Mouse (Mus musculus) cerebellum, adult 11-12 months (tissue): ENCODE data around the gene Tssk6.
"Not testable (repeated sequence)": the region's sequence is repeated elsewhere in the genome, so short reads cannot be mapped to it uniquely, and the experiment has no call there.

ENCODE experiments used
- DNase-seq: peaks from one replicate; pipeline ENCODE4 v3.0.0; 2022

Tssk6 gene

GRCm38 (mm10) chr8:69919876-69920662, 18.1 kb downstream of the Tssk6 start:
- DNase-seq: no peak

- no peak for DNase-seq
Measured at GRCm38 (mm10) chr8:69921141-69921540, 19.2 kb downstream of the Tssk6 start.

- DNase-seq: no peak
Measured at GRCm38 (mm10) chr8:69923986-69924385, 22.0 kb downstream of the Tssk6 start.

- no peak for DNase-seq
Measured at GRCm38 (mm10) chr8:69926901-69927300, 24.9 kb downstream of the Tssk6 start.

- DNase-seq: no peak
Measured at GRCm38 (mm10) chr8:69933811-69934210, 31.8 kb downstream of the Tssk6 start.

- DNase-seq: no peak
Measured at GRCm38 (mm10) chr8:69934582-69934981, 32.6 kb downstream of the Tssk6 start.

GRCm38 (mm10) chr8:69935431-69935830, 33.4 kb downstream of the Tssk6 start:
- no peak for DNase-seq

GRCm38 (mm10) chr8:69936050-69936794, 34.2 kb downstream of the Tssk6 start:
- no peak for DNase-seq

GRCm38 (mm10) chr8:69937466-69937865, 35.5 kb downstream of the Tssk6 start:
- no peak for DNase-seq

GRCm38 (mm10) chr8:69938245-69938982, 36.4 kb downstream of the Tssk6 start:
- DNase-seq: no peak

- DNase-seq: no peak
Measured at GRCm38 (mm10) chr8:69939633-69940032, 37.6 kb downstream of the Tssk6 start.

GRCm38 (mm10) chr8:69940386-69940785, 38.4 kb downstream of the Tssk6 start:
- no peak for DNase-seq

GRCm38 (mm10) chr8:69942495-69942894, 40.5 kb downstream of the Tssk6 start:
- not testable (repeated sequence) for DNase-seq

GRCm38 (mm10) chr8:69950300-69950699, 48.3 kb downstream of the Tssk6 start:
- DNase-seq: no peak
